Mouse (Mus musculus) heart, embryonic 14.5 days (tissue): ENCODE measurements around the gene Ciao2a. TPM values are rescaled to one million over a fixed set of nuclear protein-coding genes. Genes with fewer than 3 reads are reported as not detected.

Source experiments
- polyA plus RNA-seq: library from polyadenylated mRNA; unstranded; fragments of >200 nt; fragmentation: Nextera tagmentation; extraction: Ambion mirVana; gene quantifications from 2 replicates; pipeline ENCODE4 v1.2.1, GENCODE M21; 2014

Gene Ciao2a
- polyA plus RNA-seq, 1 experiment from 2014 or later, result 163 TPM

Other genes starting within 250 kb of the Ciao2a start
- gene Pclaf, start 236.4 kb upstream of the Ciao2a start, polyA plus RNA-seq, result 86.3 and 86.8 TPM in 2 replicates
- 25.5 and 25.6 TPM in 2 replicates for gene Trip4, start 217.8 kb upstream of the Ciao2a start, polyA plus RNA-seq
- gene Csnk1g1, start 217.7 kb upstream of the Ciao2a start, polyA plus RNA-seq, result 14.8 and 14.9 TPM in 2 replicates
- gene Ppib, start 66.4 kb upstream of the Ciao2a start, polyA plus RNA-seq, result 362 and 403 TPM in 2 replicates
- gene Snx22, start 56.9 kb upstream of the Ciao2a start, polyA plus RNA-seq, result 1.2 and 1.6 TPM in 2 replicates
- 63.8 and 65.1 TPM in 2 replicates for gene Snx1, start within 50 bp of the Ciao2a start, polyA plus RNA-seq
- gene Dapk2, start 31.6 kb downstream of the Ciao2a start, polyA plus RNA-seq, result 4.8 and 5.7 TPM in 2 replicates
- gene Herc1, start 223.8 kb downstream of the Ciao2a start, polyA plus RNA-seq, result 22.7 and 23.1 TPM in 2 replicates